Mouse (Mus musculus) neural tube, embryonic 12.5 days (tissue): ENCODE measurements around the gene Epha6. TPM values are rescaled to one million over a fixed set of nuclear protein-coding genes. Genes with fewer than 3 reads are reported as not detected.
A peak's percentile ranks its signal among the peaks of the same experiment; 100 is the strongest.

Experiments used
- ATAC-seq: fragments of 200-750 bp; cut with Nextera tagmentation; 2 replicates; pipeline ENCODE4 v1.8.0; 2017; ENCODE audit warnings: low read depth, mild to moderate bottlenecking, moderate TSS enrichment, moderate library complexity; ENCODE audit not compliant: low FRiP score
- H3K27ac ChIP-seq: fragments of 300-500 bp; sonication (generic); 2 replicates; pipeline ENCODE4 v1.5.1; 2016
- H3K27me3 ChIP-seq: fragments of 300-500 bp; sonication (generic); replicated peaks from 2 replicates; pipeline ENCODE4 v1.6.1; 2016; ENCODE audit warnings: mild to moderate bottlenecking
- H3K36me3 ChIP-seq: fragments of 300-500 bp; sonication (generic); 2 replicates; pipeline ENCODE4 v1.6.1; 2016; ENCODE audit warnings: mild to moderate bottlenecking
- H3K4me1 ChIP-seq: fragments of 300-500 bp; sonication (generic); 2 replicates; pipeline ENCODE4 v1.6.1; 2016
- H3K4me2 ChIP-seq: fragments of 300-500 bp; sonication (generic); replicated peaks from 2 replicates; pipeline ENCODE4 v1.6.1; 2016; ENCODE audit warnings: mild to moderate bottlenecking
- H3K4me3 ChIP-seq: fragments of 300-500 bp; sonication (generic); 2 replicates; pipeline ENCODE4 v1.5.1; 2016
- H3K9ac ChIP-seq: fragments of 300-500 bp; sonication (generic); 2 replicates; pipeline ENCODE4 v1.6.1; 2016; ENCODE audit warnings: mild to moderate bottlenecking
- H3K9me3 ChIP-seq: fragments of 300-500 bp; sonication (generic); 2 replicates; pipeline ENCODE4 v1.6.1; 2016; ENCODE audit warnings: mild to moderate bottlenecking
- WGBS: fragments of 180-500 bp; shearing (Covaris S2); methylation state at CpG from one replicate; pipeline ENCODE4 v1.1.7; 2016; 5-methylcytosine and 5-hydroxymethylcytosine counted together
- polyA plus RNA-seq: library from polyadenylated mRNA; unstranded; fragments of >200 nt; fragmentation: Nextera tagmentation; extraction: Ambion mirVana; gene quantifications from 2 replicates; pipeline ENCODE4 v1.2.1, GENCODE M21; 2016

Epha6 gene
- polyA plus RNA-seq, result 4.2 and 4.4 TPM in 2 replicates

DNA sequence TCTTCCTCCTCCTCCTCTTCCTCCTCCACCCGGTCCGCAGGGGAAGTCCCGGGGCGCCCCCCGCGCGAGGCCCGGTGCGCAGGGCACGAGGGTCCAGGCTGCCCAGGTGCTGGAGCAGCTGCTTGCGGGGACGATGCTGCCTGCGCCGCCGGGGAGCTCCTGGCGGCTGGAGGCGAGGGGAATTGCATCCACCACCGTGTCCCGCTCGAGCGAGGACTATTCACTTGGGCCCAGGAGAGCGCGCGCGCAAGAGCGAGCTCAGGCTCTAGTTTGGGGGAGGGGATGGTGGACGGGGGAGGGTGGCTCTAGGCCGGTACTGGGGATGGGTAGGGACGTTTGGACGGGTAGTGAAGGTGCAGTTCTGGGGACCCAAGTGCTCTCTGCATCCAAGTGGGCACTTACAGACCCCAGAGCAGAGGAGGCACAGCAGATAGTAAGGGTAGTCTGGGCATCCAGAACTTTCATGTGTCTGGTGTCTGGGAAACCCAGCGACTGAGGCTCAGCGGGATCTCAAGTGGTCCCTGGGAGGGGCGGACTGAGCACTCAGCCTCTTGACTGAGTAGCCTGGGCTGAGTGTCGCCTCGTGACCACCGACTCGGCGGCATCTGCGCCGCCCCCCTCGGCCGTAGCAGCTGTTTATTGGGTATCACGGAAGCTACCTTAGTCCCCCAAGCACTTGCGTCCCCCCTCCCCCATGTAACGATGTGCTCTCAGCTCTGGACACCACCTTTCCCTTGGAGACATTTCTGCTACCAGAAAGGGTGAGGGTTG, at the start of gene Epha6:
Gene Epha6, minus strand, starts transcription at position 471 of the 771 bp plus-strand sequence.
- no peaks in the 10 kb centered on the region for H3K36me3 ChIP-seq
- peak within 1 kb of the TSS; percentile 96 for H3K4me2 ChIP-seq
- under 1% methylated on average over 45 of the region's 45 CpGs for WGBS
- peak within 1 kb of the TSS; percentile 50 for H3K4me3 ChIP-seq
- no peak within 1 kb of the TSS for H3K27ac ChIP-seq
- H3K9me3 ChIP-seq, result no peaks in the 10 kb centered on the region
- ATAC-seq, result peak; percentile 83
- H3K9ac ChIP-seq, result peak within 1 kb of the TSS; percentile 50
- H3K27me3 ChIP-seq, result peaks cover 9% of the 10 kb centered on the region
- peaks cover 6% of the 10 kb centered on the region; the same call in 1 of the 2 replicates for H3K4me1 ChIP-seq

DNA sequence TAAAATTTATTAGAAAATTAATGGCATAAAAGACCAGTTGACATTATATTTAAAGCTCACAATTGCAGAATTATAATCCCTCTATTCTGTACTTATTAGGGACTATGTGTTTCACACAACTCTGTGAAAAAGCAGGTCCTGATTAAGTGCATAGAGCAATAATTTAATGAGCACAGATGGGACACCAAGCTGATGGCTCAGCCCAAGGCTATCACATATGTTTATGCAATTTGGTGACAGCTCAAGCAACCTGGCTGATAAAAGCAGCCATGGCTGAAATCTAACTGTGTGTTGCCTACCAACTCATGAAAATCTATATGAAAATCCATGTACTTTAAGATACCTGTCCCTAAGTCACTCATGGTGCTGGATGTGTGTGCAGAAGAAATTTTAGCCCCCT, 46.4 kb upstream of the Epha6 start:
- Histone ChIP-seq H3K27ac (no peak overlapping the region), H3K9ac (no peak overlapping the region), H3K4me3 (no peak overlapping the region), H3K4me1 (no peaks in the 10 kb centered on the region), H3K36me3 (no peaks in the 10 kb centered on the region), H3K4me2 (no peak overlapping the region), H3K9me3 (no peaks in the 10 kb centered on the region), H3K27me3 (no peaks in the 10 kb centered on the region)
- ATAC-seq, result 0 out of 2 replicates have a peak, but pooled peaks have one; percentile 48

DNA sequence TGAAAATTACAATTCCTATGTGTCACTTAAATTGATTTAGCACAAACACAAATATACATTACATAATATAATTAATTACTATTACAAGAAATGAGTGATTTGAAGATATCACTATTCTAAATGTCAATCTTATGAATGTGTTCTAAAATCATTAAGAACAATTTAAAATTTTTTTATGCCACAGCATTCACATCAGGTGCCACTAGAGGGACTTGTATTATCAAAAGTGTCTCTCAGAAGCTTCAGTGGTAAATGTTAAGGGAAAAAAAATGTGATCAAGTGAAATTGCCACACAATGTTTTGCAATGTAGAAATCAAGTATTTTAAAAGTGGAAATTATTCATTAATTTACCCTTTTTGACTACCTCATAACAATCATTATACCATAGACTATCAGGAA, 22.8 kb upstream of the Epha6 start:
- H3K4me1 ChIP-seq, result no peaks in the 10 kb centered on the region
- no peaks in the 10 kb centered on the region for H3K27me3 ChIP-seq
- no peak for ATAC-seq
- H3K9ac ChIP-seq, result no peak overlapping the region
- H3K36me3 ChIP-seq, result no peaks in the 10 kb centered on the region
- no peak overlapping the region for H3K4me3 ChIP-seq
- H3K27ac ChIP-seq, result no peak overlapping the region
- no peaks in the 10 kb centered on the region for H3K9me3 ChIP-seq
- no peak overlapping the region for H3K4me2 ChIP-seq

DNA sequence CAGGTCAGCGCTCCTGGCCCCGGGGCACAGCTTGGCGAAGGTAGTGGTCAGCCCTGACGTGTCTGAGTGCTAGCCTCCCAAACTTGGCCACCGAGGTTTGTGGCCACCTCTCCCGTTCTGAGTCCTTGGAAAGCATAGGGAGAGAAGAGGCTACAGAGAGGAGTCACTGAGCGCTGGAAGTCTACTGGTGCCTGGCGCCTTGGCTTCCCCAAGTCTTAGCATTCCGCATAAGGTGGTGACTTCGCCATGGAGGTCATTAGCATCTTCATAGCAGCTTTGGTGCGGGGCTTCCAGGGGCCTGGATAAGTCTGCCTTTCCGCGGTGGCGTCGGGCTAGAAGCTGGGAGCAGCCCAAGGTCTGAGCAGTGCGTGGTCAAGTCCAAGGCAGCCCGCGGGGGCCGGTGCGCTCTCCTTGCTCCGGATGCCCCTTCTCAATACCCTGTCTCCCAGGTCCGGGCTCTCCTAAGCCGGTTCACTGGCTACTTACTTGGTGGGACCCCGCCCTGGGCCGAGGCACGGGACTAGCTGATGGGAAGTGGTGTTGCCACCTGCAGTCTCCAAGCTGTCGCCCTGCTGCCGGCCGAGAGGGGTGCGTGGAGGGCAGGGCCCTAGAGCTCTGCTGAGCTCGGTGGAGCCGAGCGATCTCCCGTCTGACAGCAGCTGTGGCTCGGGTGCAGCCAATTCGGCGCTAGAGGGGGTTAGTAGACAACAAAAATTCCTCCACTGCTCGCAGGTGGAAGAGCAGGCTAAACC, 677 bp upstream of the Epha6 start:
- ATAC-seq, result peak; percentile 86
- no peak overlapping the region for H3K27ac ChIP-seq
- no peaks in the 10 kb centered on the region for H3K36me3 ChIP-seq
- no peaks in the 10 kb centered on the region for H3K9me3 ChIP-seq
- peak overlapping the region; percentile 96 for H3K4me2 ChIP-seq
- peaks cover 6% of the 10 kb centered on the region; the same call in 1 of the 2 replicates for H3K4me1 ChIP-seq
- H3K9ac ChIP-seq, result peak overlapping the region; percentile 50
- WGBS, result under 1% methylated on average over 38 of the region's 38 CpGs
- H3K4me3 ChIP-seq, result peak overlapping the region; percentile 50
- H3K27me3 ChIP-seq, result peaks cover 9% of the 10 kb centered on the region

DNA sequence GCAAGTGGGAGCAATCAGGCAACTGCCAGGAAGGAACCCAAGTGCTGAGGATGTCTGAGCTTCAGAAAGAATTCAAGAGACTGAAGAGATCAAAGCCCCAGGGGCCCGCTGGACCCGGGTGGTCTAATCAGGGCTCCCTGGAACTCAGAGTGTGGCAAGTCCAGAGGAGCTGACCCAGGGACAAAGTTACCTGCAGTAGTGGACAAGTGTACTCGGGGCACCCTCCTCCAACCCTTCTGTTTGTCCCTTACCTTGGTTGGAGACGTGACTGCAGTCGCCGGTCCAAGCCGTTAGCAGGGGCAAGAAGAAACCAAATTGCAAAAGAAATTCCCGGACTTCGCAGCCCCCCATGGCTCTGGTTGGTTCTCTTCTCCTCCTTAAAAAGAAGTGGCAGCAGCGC, 718 bp downstream of the Epha6 start:
- no peak for ATAC-seq
- Histone ChIP-seq H3K9me3 (no peaks in the 10 kb centered on the region), H3K27ac (no peak overlapping the region), H3K4me3 (peak overlapping the region; percentile 50), H3K36me3 (no peaks in the 10 kb centered on the region), H3K4me2 (peak overlapping the region; percentile 96), H3K27me3 (peaks cover 9% of the 10 kb centered on the region), H3K4me1 (peaks cover 6% of the 10 kb centered on the region; the same call in 1 of the 2 replicates), H3K9ac (peak overlapping the region; percentile 50)
- 3% methylated on average over 10 of the region's 10 CpGs for WGBS

DNA sequence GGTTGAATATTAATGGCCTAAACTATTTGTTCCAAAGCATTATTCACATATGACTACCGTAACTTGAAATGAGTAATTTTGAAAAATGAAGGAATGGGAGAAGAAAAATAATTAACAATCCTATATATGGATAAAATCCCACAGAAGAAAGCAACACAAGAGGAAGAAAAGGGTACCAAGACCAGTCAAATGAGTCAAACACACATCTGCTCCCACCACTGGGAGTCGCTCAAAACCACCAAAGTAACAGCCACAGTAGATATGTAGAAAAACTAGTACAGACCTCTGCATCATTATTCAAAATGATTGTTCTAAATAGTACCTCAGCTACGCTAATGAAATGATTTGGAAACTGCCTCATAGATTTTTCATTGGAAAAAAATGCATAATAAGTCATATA, 20.0 kb downstream of the Epha6 start:
- no peak overlapping the region for H3K4me3 ChIP-seq
- H3K4me1 ChIP-seq, result no peaks in the 10 kb centered on the region
- no peaks in the 10 kb centered on the region for H3K36me3 ChIP-seq
- H3K27me3 ChIP-seq, result no peaks in the 10 kb centered on the region
- ATAC-seq, result no peak
- no peak overlapping the region for H3K27ac ChIP-seq
- 85% methylated on average over 3 of the region's 3 CpGs for WGBS
- no peak overlapping the region for H3K4me2 ChIP-seq
- no peak overlapping the region for H3K9ac ChIP-seq
- H3K9me3 ChIP-seq, result no peaks in the 10 kb centered on the region

DNA sequence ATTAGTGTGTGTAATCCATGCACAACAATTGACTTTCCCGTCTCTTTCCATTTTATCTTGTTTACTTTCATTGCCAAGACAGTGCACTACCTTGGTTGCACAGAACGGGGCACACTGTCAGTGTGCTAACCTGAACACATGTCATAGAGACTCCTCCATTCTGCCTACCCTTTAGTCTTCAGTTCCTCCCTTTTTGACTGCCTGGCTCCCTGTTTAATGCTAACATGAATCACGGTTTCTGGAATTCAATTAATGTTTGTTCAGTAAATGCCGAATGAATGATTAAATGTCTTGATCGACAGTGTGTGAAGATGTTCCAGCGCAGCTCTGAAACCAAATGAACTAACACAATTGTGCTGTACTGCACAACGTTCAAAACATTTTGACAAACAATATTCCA, 20.6 kb downstream of the Epha6 start:
- no peak overlapping the region for H3K27ac ChIP-seq
- no peaks in the 10 kb centered on the region for H3K36me3 ChIP-seq
- no peaks in the 10 kb centered on the region for H3K27me3 ChIP-seq
- no peak overlapping the region for H3K4me3 ChIP-seq
- no peak overlapping the region for H3K9ac ChIP-seq
- no peaks in the 10 kb centered on the region for H3K9me3 ChIP-seq
- H3K4me1 ChIP-seq, result no peaks in the 10 kb centered on the region
- WGBS, result 84% methylated on average over 7 of the region's 7 CpGs
- ATAC-seq, result no peak
- H3K4me2 ChIP-seq, result no peak overlapping the region

DNA sequence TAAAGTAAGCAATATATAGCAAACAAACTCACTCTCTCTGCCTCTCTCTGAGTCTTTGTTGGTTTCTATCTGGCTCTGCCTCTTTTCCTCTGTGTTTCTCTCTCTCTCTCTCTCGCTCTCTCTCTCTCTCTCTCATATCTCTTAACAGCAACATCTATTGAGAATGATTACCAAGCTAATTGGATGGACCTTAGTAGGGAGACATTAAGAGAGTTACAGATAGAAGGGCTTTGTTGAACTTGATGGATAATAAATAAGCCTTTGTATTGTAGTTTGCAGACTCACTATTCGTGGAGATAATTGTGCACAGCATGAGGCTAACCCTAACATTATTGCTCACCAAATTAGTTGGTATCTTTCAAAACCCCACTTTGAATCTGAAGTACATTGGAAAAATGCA, 34.8 kb downstream of the Epha6 start:
- no peak for ATAC-seq

DNA sequence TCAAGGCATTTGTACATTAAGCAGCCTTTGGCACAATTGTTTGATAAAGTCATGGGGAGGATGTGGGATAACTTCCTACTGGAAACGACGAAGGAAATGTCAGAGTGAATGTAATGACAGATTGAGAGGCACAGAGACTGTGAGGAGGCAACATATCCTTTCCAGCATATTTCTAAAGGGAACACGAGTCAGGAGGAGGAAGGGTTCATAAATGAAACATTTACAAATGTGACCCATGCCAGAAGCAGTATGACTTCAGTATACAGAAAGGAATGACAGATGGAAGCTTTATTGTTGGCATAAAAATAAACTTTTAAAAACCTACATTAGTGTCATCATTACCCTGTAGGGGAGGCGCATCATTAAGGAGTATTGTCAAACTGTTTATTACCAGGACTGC, 60.9 kb downstream of the Epha6 start:
- H3K36me3 ChIP-seq, result no peaks in the 10 kb centered on the region
- no peak overlapping the region for H3K4me3 ChIP-seq
- H3K27me3 ChIP-seq, result no peaks in the 10 kb centered on the region
- no peaks in the 10 kb centered on the region for H3K4me1 ChIP-seq
- 75% methylated on average over 4 of the region's 4 CpGs for WGBS
- H3K4me2 ChIP-seq, result no peak overlapping the region
- no peaks in the 10 kb centered on the region for H3K9me3 ChIP-seq
- H3K27ac ChIP-seq, result no peak overlapping the region
- no peak for ATAC-seq
- H3K9ac ChIP-seq, result no peak overlapping the region

More for the DNA sequence above, 34.8 kb downstream of the Epha6 start:
- 38% methylated on average over 2 of the region's 2 CpGs for WGBS
- no peaks in the 10 kb centered on the region for H3K36me3 ChIP-seq
- no peaks in the 10 kb centered on the region for H3K27me3 ChIP-seq
- H3K4me2 ChIP-seq, result no peak overlapping the region
- H3K9ac ChIP-seq, result no peak overlapping the region
- no peaks in the 10 kb centered on the region for H3K9me3 ChIP-seq
- no peak overlapping the region for H3K4me3 ChIP-seq
- no peak overlapping the region for H3K27ac ChIP-seq
- H3K4me1 ChIP-seq, result no peaks in the 10 kb centered on the region

DNA sequence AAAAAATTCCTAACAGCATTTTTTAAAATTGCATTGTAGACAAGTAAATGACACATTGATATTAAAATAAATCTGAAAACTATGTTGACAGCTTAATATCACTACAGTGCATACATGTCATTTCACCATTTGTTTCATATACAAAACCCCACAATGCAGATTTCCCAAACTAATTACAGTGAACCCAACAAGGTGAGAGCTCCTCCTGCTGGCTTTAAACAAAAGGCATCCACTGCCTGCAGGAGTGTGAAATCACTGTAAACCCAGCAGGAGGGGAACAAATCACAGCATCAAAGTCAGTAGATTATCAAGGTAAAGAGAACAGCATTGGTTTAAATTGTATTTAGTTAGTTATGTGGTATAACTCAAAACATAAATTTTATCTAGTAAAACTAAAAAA, 67.1 kb downstream of the Epha6 start:
- Histone ChIP-seq H3K9ac (no peak overlapping the region), H3K36me3 (no peaks in the 10 kb centered on the region), H3K4me2 (no peak overlapping the region), H3K27ac (no peak overlapping the region), H3K4me1 (no peaks in the 10 kb centered on the region), H3K4me3 (no peak overlapping the region), H3K9me3 (no peaks in the 10 kb centered on the region), H3K27me3 (no peaks in the 10 kb centered on the region)
- ATAC-seq, result peak; percentile 58; the same call in 1 of the 2 replicates

DNA sequence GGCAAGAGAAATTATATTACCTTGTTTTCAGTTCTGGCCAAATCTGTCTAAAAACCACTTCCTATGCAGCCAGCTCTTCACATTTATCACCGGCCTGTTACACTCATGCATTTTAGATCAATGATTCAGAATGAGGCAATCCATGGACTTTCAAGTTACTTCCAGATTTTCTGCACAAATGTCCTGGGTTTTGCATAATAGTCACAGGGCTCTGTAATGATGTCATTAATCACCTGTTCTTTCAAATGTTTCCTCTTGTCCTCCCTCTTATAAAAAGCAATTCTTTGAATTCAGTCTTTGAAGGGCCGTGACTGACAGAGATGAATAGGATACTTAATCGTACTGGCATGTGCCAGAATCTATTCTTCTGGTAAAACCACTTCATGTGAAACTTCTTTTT, 95.6 kb downstream of the Epha6 start:
- Histone ChIP-seq H3K9me3 (no peaks in the 10 kb centered on the region), H3K4me3 (no peak overlapping the region), H3K4me2 (no peak overlapping the region), H3K27me3 (no peaks in the 10 kb centered on the region), H3K36me3 (no peaks in the 10 kb centered on the region), H3K4me1 (peaks cover 5% of the 10 kb centered on the region; the same call in 1 of the 2 replicates), H3K9ac (no peak overlapping the region), H3K27ac (no peak overlapping the region)
- ATAC-seq, result peak; percentile 58; the same call in 1 of the 2 replicates
- 17% methylated on average over 3 of the region's 3 CpGs for WGBS

DNA sequence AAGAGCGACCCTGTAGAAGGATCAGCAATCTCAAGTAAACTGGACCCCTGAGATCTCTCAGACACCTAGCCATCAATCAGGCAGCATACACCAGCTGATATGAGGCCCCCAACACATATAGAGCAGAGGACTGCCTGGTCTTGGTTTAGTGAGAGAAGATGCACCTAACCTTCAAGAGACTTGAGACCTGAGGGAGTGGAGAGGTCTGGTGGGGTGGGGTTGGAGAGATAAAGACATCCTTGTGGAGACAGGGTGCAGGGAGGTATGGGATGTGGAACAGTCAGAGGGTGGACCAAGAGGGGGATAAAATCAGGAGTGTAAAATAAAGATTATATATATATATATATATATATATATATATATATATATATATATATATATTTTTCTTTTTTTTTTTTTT, 105.8 kb downstream of the Epha6 start:
- no peaks in the 10 kb centered on the region for H3K4me1 ChIP-seq
- WGBS, result 84% methylated on average over 1 of the region's 1 CpGs
- ATAC-seq, result no peak
- no peaks in the 10 kb centered on the region for H3K27me3 ChIP-seq
- H3K36me3 ChIP-seq, result no peaks in the 10 kb centered on the region
- no peak overlapping the region for H3K9ac ChIP-seq
- no peaks in the 10 kb centered on the region for H3K9me3 ChIP-seq
- no peak overlapping the region for H3K27ac ChIP-seq
- H3K4me3 ChIP-seq, result no peak overlapping the region
- no peak overlapping the region for H3K4me2 ChIP-seq
